Mouse (Mus musculus) lung, postnatal 0 days (tissue): Measurements from ENCODE around the gene Hipk2. TPM values are rescaled to one million over a fixed set of nuclear protein-coding genes. Genes with fewer than 3 reads are reported as not detected.

Experiments
- ATAC-seq: fragments of 200-750 bp; cut with Nextera tagmentation; 2 replicates; pipeline ENCODE4 v1.8.0; 2017; ENCODE audit warnings: moderate library complexity
- DNase-seq: peaks from one replicate; pipeline ENCODE4 v3.0.0-alpha.2; 2016; ENCODE audit warnings: low spot score
- H3K27ac ChIP-seq: fragments of 300-500 bp; sonication (generic); 2 replicates; pipeline ENCODE4 v1.5.1; 2014; ENCODE audit warnings: antibody characterized with exemption, mild to moderate bottlenecking, low read length, mixed read lengths
- H3K27me3 ChIP-seq: fragments of 300-500 bp; sonication (generic); replicated peaks from 2 replicates; pipeline ENCODE4 v1.6.1; 2014; ENCODE audit warnings: low read length, mixed read lengths; ENCODE audit not compliant: insufficient read depth
- H3K36me3 ChIP-seq: fragments of 300-500 bp; sonication (generic); 2 replicates; pipeline ENCODE4 v1.6.1; 2014; ENCODE audit warnings: low read length, mixed read lengths; ENCODE audit not compliant: insufficient read depth
- H3K4me1 ChIP-seq: fragments of 300-500 bp; sonication (generic); 2 replicates; pipeline ENCODE4 v1.6.1; 2014; ENCODE audit warnings: antibody characterized with exemption, low read depth, low read length, mixed read lengths; ENCODE audit not compliant: insufficient read depth
- H3K4me2 ChIP-seq: fragments of 300-500 bp; sonication (generic); replicated peaks from 2 replicates; pipeline ENCODE4 v1.6.1; 2014; ENCODE audit warnings: low read depth, mild to moderate bottlenecking, low read length, moderate library complexity, mixed read lengths
- H3K4me3 ChIP-seq: fragments of 300-500 bp; sonication (generic); 2 replicates; pipeline ENCODE4 v1.5.1; 2014; ENCODE audit warnings: low read depth, low read length
- H3K9ac ChIP-seq: fragments of 300-500 bp; sonication (generic); replicated peaks from 2 replicates; pipeline ENCODE4 v1.6.1; 2014; ENCODE audit warnings: low read depth, mild to moderate bottlenecking
- H3K9me3 ChIP-seq: fragments of 300-500 bp; sonication (generic); 2 replicates; pipeline ENCODE4 v1.6.1; 2016; ENCODE audit warnings: low read length, mixed read lengths
- CTCF ChIP-seq: IDR thresholded peaks from 2 replicates; pipeline ENCODE4 v1.5.1; 2016; ENCODE audit warnings: antibody characterized with exemption, mild to moderate bottlenecking
- EP300 ChIP-seq: IDR thresholded peaks from 2 replicates; pipeline ENCODE4 v1.6.1; 2016; ENCODE audit warnings: antibody characterized with exemption, mild to moderate bottlenecking, control low read depth
- WGBS: fragments of 180-500 bp; shearing (Covaris S2); extraction: QIAGEN DNeasy Blood & Tissue Kit; methylation state at CpG from one replicate; pipeline ENCODE4 v1.1.7; 2014; 5-methylcytosine and 5-hydroxymethylcytosine counted together
- polyA plus RNA-seq: library from polyadenylated mRNA; unstranded; fragments of >200 nt; fragmentation: Nextera tagmentation; extraction: Ambion mirVana; gene quantifications from 2 replicates; pipeline ENCODE4 v1.2.1, GENCODE M21; 2015

Hipk2 gene
- 18.4 and 23.0 TPM in 2 replicates for polyA plus RNA-seq

DNA sequence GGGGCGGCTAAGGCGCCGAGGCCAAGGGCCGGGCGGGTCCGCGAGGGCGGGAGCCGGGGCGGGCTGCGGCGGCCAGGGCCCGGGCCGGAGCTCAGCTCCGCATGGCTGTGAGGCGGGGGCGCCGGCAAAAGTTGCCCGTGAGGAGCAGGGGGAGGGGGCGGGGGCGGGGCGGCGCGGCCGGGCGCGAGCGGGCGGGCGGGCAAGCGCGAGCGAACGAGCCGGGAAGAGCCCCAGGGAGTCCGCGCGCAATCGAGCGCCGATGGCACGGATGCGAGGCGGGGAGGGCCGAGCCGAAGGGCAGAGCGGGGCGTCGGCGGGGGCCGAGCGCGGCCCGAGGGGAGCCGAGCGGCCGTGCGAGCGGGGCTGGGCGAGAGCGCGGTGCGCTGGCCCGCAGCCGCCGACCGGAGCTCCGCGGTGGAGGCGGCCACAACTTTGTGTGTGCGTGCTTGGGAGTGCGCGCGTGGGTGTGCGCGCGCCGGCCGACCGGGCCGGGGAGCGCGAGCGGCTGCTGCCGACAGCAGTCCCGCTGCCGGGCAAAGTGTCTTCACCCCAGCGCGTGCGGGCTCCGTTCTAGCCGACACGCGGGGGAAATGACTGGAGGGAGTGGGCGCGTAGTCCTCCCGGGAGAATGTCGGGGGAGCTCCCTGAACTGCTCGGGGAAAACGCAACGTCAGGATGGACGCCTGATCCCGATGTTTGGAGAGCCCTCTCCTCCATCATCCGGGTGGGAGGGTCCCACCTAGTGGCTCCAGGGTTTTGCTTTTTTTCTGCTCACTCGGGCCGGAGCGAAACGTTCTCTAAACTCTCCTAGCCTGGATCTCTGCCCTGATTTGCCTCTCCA lies at the start of gene Hipk2:
TSS of gene Hipk2 (minus strand) at position 95 of the 841 bp plus-strand sequence.
- H3K27ac ChIP-seq, result peak within 1 kb of the TSS; percentile 98
- H3K9me3 ChIP-seq, result no peaks in the 10 kb centered on the region
- peak within 1 kb of the TSS; percentile 99 for H3K4me3 ChIP-seq
- no peaks in the 10 kb centered on the region for H3K36me3 ChIP-seq
- H3K4me2 ChIP-seq, result peak within 1 kb of the TSS; percentile 76
- DNase-seq (peak; percentile 95), ATAC-seq (peak; percentile 96)
- WGBS, result under 1% methylated on average over 49 of the region's 108 CpGs
- no peak for TF ChIP-seq EP300
- TF ChIP-seq CTCF, result peak; percentile 36
- H3K9ac ChIP-seq, result peak within 1 kb of the TSS; percentile 99
- H3K4me1 ChIP-seq, result peaks cover 7% of the 10 kb centered on the region; the same call in 1 of the 2 replicates
- H3K27me3 ChIP-seq, result no peaks in the 10 kb centered on the region

DNA sequence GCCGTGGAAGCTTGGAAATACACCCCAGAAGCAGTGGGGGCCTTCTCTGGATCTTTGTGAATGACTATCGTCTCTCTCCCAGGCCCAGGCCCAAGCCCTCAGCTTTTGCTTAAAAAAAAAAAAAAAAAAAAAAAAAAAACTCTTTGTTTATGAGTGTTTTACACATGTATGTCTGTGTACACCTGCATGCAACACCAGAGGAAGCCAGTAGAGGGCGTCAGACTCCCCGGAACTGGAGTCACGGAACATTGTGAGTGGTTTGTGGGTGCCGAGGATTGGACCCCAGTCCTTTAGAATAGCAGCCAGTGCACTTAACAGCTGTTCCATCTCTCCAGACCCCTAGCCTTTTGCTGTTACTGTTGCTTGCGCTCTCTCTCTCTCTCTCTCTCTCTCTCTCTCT lies 49.8 kb upstream of the Hipk2 start:
- ATAC-seq, result no peak
- TF ChIP-seq CTCF (peak; percentile 53), EP300 (no peak)
- no peak overlapping the region for H3K4me3 ChIP-seq
- WGBS, result 60% methylated on average over 7 of the region's 7 CpGs
- no peaks in the 10 kb centered on the region for H3K27me3 ChIP-seq
- H3K36me3 ChIP-seq, result no peaks in the 10 kb centered on the region
- H3K9me3 ChIP-seq, result no peaks in the 10 kb centered on the region
- DNase-seq, result no peak
- H3K4me1 ChIP-seq, result peaks cover 4% of the 10 kb centered on the region; the same call in 1 of the 2 replicates
- no peak overlapping the region; the same call in 1 of the 2 replicates for H3K4me2 ChIP-seq
- no peak overlapping the region for H3K27ac ChIP-seq
- no peak overlapping the region for H3K9ac ChIP-seq

DNA sequence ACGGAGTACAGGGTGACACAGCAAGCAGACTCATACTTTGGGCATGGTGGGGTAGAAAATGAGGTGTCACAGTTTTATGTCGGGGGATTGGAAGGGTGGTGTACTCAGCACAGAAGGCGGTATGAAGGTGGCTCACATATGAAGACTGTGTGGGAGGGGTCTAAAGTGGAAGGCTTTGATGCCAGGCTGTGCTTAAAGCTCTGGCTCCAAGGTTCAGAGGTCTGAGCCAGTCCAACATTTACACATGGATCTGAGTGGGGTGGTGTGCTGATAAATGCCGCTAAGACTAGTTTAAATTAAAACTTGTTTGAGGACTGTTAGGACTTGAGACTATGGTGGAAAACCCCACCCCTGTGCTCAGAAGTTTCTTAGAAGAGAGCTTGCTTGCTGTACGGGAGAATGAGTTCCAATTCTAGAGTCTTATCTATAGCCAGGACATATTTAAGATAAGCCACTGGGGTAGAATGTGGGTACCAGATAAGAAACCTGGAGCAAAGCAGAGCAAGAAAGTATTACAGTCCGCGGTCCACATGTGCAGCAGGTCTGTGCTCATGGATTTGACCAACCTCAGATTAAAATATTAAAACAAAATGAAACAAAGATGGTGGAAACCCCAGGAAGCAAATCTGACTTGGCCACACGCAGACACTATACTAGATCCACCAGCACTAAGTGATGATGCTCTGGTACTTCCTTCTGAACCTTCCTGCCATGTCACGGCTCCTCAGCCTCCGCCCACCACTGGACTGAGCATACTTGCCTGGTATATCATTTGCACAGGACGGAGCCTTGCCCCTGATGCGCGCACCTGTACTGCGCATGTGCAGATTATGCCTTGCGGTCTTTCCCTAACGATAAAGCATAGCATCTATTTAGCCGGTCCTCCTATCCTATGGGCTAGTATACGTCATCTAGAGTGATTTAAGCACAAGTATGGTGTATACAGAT lies 48.2 kb upstream of the Hipk2 start:
- Histone ChIP-seq H3K4me2 (no peak overlapping the region), H3K27me3 (no peaks in the 10 kb centered on the region), H3K9ac (no peak overlapping the region), H3K27ac (no peak overlapping the region; the same call in 1 of the 2 replicates), H3K36me3 (no peaks in the 10 kb centered on the region), H3K4me1 (peaks cover 4% of the 10 kb centered on the region; the same call in 1 of the 2 replicates), H3K4me3 (no peak overlapping the region), H3K9me3 (no peaks in the 10 kb centered on the region)
- TF ChIP-seq CTCF, result no peak
- TF ChIP-seq EP300, result peak; percentile 88
- whole genome bisulfite sequencing, result 68% methylated on average over 18 of the region's 18 CpGs
- ATAC-seq, result peak; percentile 64
- DNase-seq, result peak; percentile 25

DNA sequence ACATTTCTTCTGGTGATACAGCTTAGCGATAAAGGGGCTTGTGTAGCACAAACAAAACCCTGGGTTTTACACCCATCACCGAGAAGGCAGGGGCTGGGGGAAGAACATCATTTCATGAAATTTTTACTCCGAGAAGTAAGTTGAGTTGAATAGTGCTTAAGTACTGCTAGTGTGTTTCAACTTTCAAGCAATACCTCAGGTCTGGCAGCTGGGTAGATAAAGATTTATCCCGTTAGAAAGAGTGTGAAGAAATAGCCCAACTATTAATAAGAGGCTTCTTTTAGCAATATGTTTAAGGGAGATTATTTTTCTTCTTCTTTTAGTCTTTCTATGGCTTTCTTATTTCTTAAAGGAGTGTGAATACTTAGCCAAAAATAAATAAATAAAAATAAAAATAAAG lies 47.5 kb upstream of the Hipk2 start:
- Histone ChIP-seq H3K9ac (no peak overlapping the region), H3K4me2 (no peak overlapping the region), H3K4me1 (peaks cover 6% of the 10 kb centered on the region; the same call in 1 of the 2 replicates), H3K4me3 (no peak overlapping the region), H3K27ac (no peak overlapping the region), H3K36me3 (no peaks in the 10 kb centered on the region), H3K9me3 (no peaks in the 10 kb centered on the region), H3K27me3 (no peaks in the 10 kb centered on the region)
- TF ChIP-seq CTCF (no peak), EP300 (no peak)
- DNase-seq (no peak), ATAC-seq (no peak)
- WGBS, result 58% methylated on average over 4 of the region's 4 CpGs

DNA sequence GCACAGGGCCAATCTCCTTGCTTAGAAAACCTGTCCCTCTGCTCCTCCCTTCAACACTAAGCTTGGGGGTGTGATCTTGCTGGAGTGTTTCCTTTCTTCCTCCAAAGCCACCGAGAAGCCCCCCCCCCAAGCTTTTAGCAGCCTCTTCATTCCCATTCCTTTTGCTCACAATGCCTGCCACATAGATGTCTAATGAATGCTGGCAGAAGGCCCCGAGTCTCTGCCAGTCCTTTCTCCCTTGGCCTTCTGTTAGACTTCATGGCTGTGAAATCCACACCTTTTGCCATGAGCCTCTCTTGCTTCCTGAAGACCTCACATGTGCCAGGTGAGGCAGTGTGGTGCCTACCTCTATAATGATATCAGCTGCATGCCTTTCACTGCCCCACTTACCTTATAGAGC lies 46.6 kb upstream of the Hipk2 start:
- Histone ChIP-seq H3K9ac (no peak overlapping the region), H3K27me3 (no peaks in the 10 kb centered on the region), H3K4me3 (no peak overlapping the region), H3K9me3 (no peaks in the 10 kb centered on the region), H3K27ac (no peak overlapping the region), H3K36me3 (no peaks in the 10 kb centered on the region), H3K4me1 (peaks cover 13% of the 10 kb centered on the region; the same call in 1 of the 2 replicates), H3K4me2 (no peak overlapping the region)
- WGBS, result 56% methylated on average over 2 of the region's 2 CpGs
- no peak for TF ChIP-seq CTCF
- no peak for TF ChIP-seq EP300
- DNase-seq (no peak), ATAC-seq (no peak)

DNA sequence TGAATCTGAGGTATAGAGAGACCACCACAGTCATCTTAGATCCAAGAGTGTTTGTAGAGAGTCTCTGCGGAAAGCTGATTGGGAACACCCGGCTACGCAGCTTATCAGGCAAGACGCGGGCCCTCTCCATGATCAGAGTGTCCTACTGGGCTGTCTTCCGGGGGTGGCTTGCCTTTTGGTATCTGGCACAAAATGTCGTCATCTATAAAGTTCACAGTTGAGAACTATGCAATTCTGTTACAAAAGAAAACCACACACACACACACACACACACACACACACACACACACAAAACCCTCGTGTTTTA lies 45.8 kb upstream of the Hipk2 start:
- Histone ChIP-seq H3K4me3 (no peak overlapping the region), H3K4me1 (peaks cover 13% of the 10 kb centered on the region; the same call in 1 of the 2 replicates), H3K27ac (no peak overlapping the region), H3K36me3 (no peaks in the 10 kb centered on the region), H3K4me2 (no peak overlapping the region), H3K27me3 (no peaks in the 10 kb centered on the region), H3K9ac (no peak overlapping the region), H3K9me3 (no peaks in the 10 kb centered on the region)
- 82% methylated on average over 8 of the region's 8 CpGs for WGBS
- no peak for TF ChIP-seq CTCF
- ATAC-seq, result no peak
- DNase-seq, result no peak
